Mouse (Mus musculus): Measurements from ENCODE around the gene Sytl3.
"Not testable (repeated sequence)": the region's sequence is repeated elsewhere in the genome, so short reads cannot be mapped to it uniquely, and the experiment has no call there.

The Sytl3 gene

GRCm38 (mm10) chr17:6658801-6659200 lies at the start of gene Sytl3:
Gene Sytl3, plus strand, starts transcription at chr17:6659093.
- not testable (repeated sequence) for DNase-seq (ENCODE audit: low spot score in 2 of 2)

GRCm38 (mm10) chr17:6613524-6613923 lies 45.4 kb upstream of the Sytl3 start:
- DNase-seq (ENCODE audit: low spot score in 2 of 2) = not testable (repeated sequence)

GRCm38 (mm10) chr17:6614316-6614715 lies 44.6 kb upstream of the Sytl3 start:
- not testable (repeated sequence) for DNase-seq (ENCODE audit: low spot score in 2 of 2)

- not testable (repeated sequence) for DNase-seq (ENCODE audit: low spot score in 2 of 2)
These were observed 42.2 kb upstream of the Sytl3 start for GRCm38 (mm10) chr17:6616731-6617130.

GRCm38 (mm10) chr17:6617689-6618400 lies 41.0 kb upstream of the Sytl3 start:
- not testable (repeated sequence) for DNase-seq (ENCODE audit: low spot score in 2 of 2)

- not testable (repeated sequence) for DNase-seq (ENCODE audit: low spot score in 2 of 2)
These were observed 39.6 kb upstream of the Sytl3 start for GRCm38 (mm10) chr17:6619271-6619670.

- not testable (repeated sequence) for DNase-seq (ENCODE audit: low spot score in 2 of 2)
These were observed 38.9 kb upstream of the Sytl3 start for GRCm38 (mm10) chr17:6620035-6620434.

GRCm38 (mm10) chr17:6620730-6621451 lies 38.0 kb upstream of the Sytl3 start:
- not testable (repeated sequence) for DNase-seq (ENCODE audit: low spot score in 2 of 2)

- not testable (repeated sequence) for DNase-seq (ENCODE audit: low spot score in 2 of 2)
These were observed 36.9 kb upstream of the Sytl3 start for GRCm38 (mm10) chr17:6621976-6622375.

- not testable (repeated sequence) for DNase-seq (ENCODE audit: low spot score in 2 of 2)
These were observed 33.9 kb upstream of the Sytl3 start for GRCm38 (mm10) chr17:6624926-6625558.

- not testable (repeated sequence) for DNase-seq (ENCODE audit: low spot score in 2 of 2)
These were observed 28.5 kb upstream of the Sytl3 start for GRCm38 (mm10) chr17:6630398-6630797.

GRCm38 (mm10) chr17:6632850-6633249 lies 26.0 kb upstream of the Sytl3 start:
- DNase-seq (ENCODE audit: low spot score in 2 of 2) = not testable (repeated sequence)

- not testable (repeated sequence) for DNase-seq (ENCODE audit: low spot score in 2 of 2)
These were observed 23.1 kb upstream of the Sytl3 start for GRCm38 (mm10) chr17:6635781-6636180.

GRCm38 (mm10) chr17:6636861-6637260 lies 22.0 kb upstream of the Sytl3 start:
- no peak for DNase-seq (ENCODE audit: low spot score in 2 of 2)

- DNase-seq (ENCODE audit: low spot score in 2 of 2) = not testable (repeated sequence)
These were observed 21.5 kb upstream of the Sytl3 start for GRCm38 (mm10) chr17:6637434-6637833.

GRCm38 (mm10) chr17:6638444-6638843 lies 20.4 kb upstream of the Sytl3 start:
- not testable (repeated sequence) for DNase-seq (ENCODE audit: low spot score in 2 of 2)

- not testable (repeated sequence) for DNase-seq (ENCODE audit: low spot score in 2 of 2)
These were observed 19.4 kb upstream of the Sytl3 start for GRCm38 (mm10) chr17:6639486-6639885.

GRCm38 (mm10) chr17:6640044-6640637 lies 18.8 kb upstream of the Sytl3 start:
- not testable (repeated sequence) for DNase-seq (ENCODE audit: low spot score in 2 of 2)

GRCm38 (mm10) chr17:6640771-6641429 lies 18.0 kb upstream of the Sytl3 start:
- not testable (repeated sequence) for DNase-seq (ENCODE audit: low spot score in 2 of 2)

- not testable (repeated sequence) for DNase-seq (ENCODE audit: low spot score in 2 of 2)
These were observed 14.7 kb upstream of the Sytl3 start for GRCm38 (mm10) chr17:6644210-6644609.

- not testable (repeated sequence) for DNase-seq (ENCODE audit: low spot score in 2 of 2)
These were observed 14.2 kb upstream of the Sytl3 start for GRCm38 (mm10) chr17:6644673-6645072.

Measured in frontal cortex, postnatal 14 days (tissue).